Mouse (Mus musculus) midbrain, embryonic 11.5 days (tissue): ENCODE results near the gene Trp53. TPM values are rescaled to one million over a fixed set of nuclear protein-coding genes. Genes with fewer than 3 reads are reported as not detected.
A peak's percentile ranks its signal among the peaks of the same experiment; 100 is the strongest.

Experiments used
- ATAC-seq: fragments of 200-750 bp; cut with Nextera tagmentation; 2 replicates; pipeline ENCODE4 v1.8.0; 2017; ENCODE audit warnings: moderate TSS enrichment, moderate library complexity; ENCODE audit not compliant: low FRiP score
- DNase-seq: peaks from one replicate; pipeline ENCODE4 v3.0.0; 2015; ENCODE audit warnings: low spot score; ENCODE audit errors: missing footprints
- H3K27ac ChIP-seq: fragments of 300-500 bp; sonication (generic); 2 replicates; pipeline ENCODE4 v1.5.1; 2014; ENCODE audit warnings: low read depth, low read length
- H3K27me3 ChIP-seq: fragments of 300-500 bp; sonication (generic); 2 replicates; pipeline ENCODE4 v1.6.1; 2014; ENCODE audit warnings: mild to moderate bottlenecking, low read length, moderate library complexity, mixed read lengths; ENCODE audit not compliant: control insufficient read depth, insufficient read depth
- H3K36me3 ChIP-seq: fragments of 300-500 bp; sonication (generic); 2 replicates; pipeline ENCODE4 v1.6.1; 2014; ENCODE audit warnings: mild to moderate bottlenecking, low read length, moderate library complexity, mixed read lengths; ENCODE audit not compliant: control insufficient read depth, insufficient read depth
- H3K4me1 ChIP-seq: fragments of 300-500 bp; sonication (generic); 2 replicates; pipeline ENCODE4 v1.6.1; 2014; ENCODE audit warnings: low read length; ENCODE audit not compliant: control insufficient read depth, insufficient read depth
- H3K4me2 ChIP-seq: fragments of 300-500 bp; sonication (generic); 2 replicates; pipeline ENCODE4 v1.6.1; 2014; ENCODE audit warnings: mild to moderate bottlenecking, moderate library complexity
- H3K4me3 ChIP-seq: fragments of 300-500 bp; sonication (generic); 2 replicates; pipeline ENCODE4 v1.5.1; 2014; ENCODE audit warnings: low read depth, low read length
- H3K9ac ChIP-seq: fragments of 300-500 bp; sonication (generic); 2 replicates; pipeline ENCODE4 v1.6.1; 2014; ENCODE audit warnings: low read length
- H3K9me3 ChIP-seq: fragments of 300-500 bp; sonication (generic); 2 replicates; pipeline ENCODE4 v1.6.1; 2016; ENCODE audit warnings: low read length; ENCODE audit not compliant: control insufficient read depth
- WGBS: fragments of 180-500 bp; shearing (Covaris S2); extraction: QIAGEN DNeasy Blood & Tissue Kit; methylation state at CpG from one replicate; pipeline ENCODE4 v1.1.7; 2014; 5-methylcytosine and 5-hydroxymethylcytosine counted together
- polyA plus RNA-seq: library from polyadenylated mRNA; unstranded; fragments of >200 nt; fragmentation: Nextera tagmentation; extraction: Ambion mirVana; gene quantifications from 2 replicates; pipeline ENCODE4 v1.2.1, GENCODE M21; 2014

Trp53 gene
- polyA plus RNA-seq, 1 experiment from 2014 or later, result 147 TPM

DNA sequence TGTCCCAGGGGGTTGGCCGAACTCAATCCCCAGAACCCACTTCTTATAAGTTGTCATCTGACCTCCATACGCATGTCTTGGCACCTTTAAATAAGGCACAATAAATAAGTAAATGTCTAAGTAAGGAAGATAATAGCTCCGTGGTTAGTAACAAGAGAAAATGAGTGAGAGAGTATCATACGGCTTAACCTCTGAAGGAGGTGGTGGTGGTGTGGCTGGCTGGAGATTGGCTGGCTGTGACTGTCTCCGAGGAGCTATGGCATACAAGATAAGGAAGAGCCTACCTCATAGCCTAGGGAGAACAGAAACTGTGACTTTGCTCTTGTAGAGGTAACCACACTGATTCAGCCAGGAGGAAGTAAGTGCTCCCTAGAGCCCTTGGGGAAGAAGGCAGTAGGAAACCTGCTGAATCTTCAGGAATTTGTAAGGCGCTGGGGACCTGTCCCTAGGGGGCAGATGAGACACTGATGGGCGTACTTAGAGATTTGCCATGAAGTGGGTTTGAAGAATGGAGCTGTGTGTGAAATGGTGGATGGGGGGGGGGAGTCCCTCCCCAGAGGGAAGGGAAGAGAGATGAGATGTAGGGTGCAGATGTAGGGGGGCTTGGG, 5.7 kb downstream of the Trp53 start:
- Histone ChIP-seq H3K9me3 (no peaks in the 10 kb centered on the region), H3K4me2 (no peak overlapping the region), H3K27ac (no peak overlapping the region), H3K4me1 (peaks cover 11% of the 10 kb centered on the region; the same call in 1 of the 2 replicates), H3K9ac (no peak overlapping the region), H3K36me3 (peaks cover 10% of the 10 kb centered on the region), H3K27me3 (no peaks in the 10 kb centered on the region), H3K4me3 (no peak overlapping the region)
- DNase-seq, result no peak
- no peak for ATAC-seq
- 80% methylated on average over 7 of the region's 7 CpGs for WGBS

DNA sequence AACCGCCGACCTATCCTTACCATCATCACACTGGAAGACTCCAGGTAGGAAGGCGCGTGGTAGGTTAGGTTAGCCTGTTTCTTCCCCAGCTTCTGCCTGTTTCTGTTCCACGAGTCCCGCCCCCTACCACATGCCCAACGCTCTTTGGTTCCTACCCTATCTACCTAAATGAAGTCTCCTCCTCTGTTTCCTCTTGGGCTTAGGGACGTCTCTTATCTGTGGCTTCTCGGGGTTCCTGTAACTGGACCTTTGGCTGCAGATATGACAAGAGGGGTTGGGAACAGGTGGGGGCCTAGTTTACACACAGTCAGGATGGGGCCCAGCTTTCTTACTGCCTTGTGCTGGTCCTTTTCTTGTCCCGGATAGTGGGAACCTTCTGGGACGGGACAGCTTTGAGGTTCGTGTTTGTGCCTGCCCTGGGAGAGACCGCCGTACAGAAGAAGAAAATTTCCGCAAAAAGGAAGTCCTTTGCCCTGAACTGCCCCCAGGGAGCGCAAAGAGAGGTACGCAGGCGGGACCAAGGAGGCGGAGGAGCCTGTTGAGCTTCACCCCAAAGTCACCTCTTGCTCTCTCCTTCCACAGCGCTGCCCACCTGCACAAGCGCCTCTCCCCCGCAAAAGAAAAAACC, 9.2 kb downstream of the Trp53 start:
- Histone ChIP-seq H3K36me3 (peaks cover 14% of the 10 kb centered on the region), H3K9me3 (no peaks in the 10 kb centered on the region), H3K27ac (no peak overlapping the region), H3K4me2 (no peak overlapping the region), H3K4me3 (no peak overlapping the region), H3K9ac (no peak overlapping the region), H3K27me3 (no peaks in the 10 kb centered on the region), H3K4me1 (no peaks in the 10 kb centered on the region)
- 93% methylated on average over 22 of the region's 22 CpGs for WGBS
- no peak for ATAC-seq
- no peak for DNase-seq

GRCm38 (mm10) chr11:69590622-69591021, 10.5 kb downstream of the Trp53 start:
- ATAC-seq (no peak), DNase-seq (no peak)
- H3K9me3 ChIP-seq, result no peaks in the 10 kb centered on the region
- H3K9ac ChIP-seq, result no peak overlapping the region
- no peaks in the 10 kb centered on the region for H3K4me1 ChIP-seq
- no peaks in the 10 kb centered on the region for H3K27me3 ChIP-seq
- no peak overlapping the region for H3K4me2 ChIP-seq
- H3K27ac ChIP-seq, result no peak overlapping the region
- H3K4me3 ChIP-seq, result no peak overlapping the region
- peaks cover 14% of the 10 kb centered on the region for H3K36me3 ChIP-seq
- 96% methylated on average over 8 of the region's 8 CpGs for WGBS

DNA sequence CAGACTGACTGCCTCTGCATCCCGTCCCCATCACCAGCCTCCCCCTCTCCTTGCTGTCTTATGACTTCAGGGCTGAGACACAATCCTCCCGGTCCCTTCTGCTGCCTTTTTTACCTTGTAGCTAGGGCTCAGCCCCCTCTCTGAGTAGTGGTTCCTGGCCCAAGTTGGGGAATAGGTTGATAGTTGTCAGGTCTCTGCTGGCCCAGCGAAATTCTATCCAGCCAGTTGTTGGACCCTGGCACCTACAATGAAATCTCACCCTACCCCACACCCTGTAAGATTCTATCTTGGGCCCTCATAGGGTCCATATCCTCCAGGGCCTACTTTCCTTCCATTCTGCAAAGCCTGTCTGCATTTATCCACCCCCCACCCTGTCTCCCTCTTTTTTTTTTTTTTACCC, 11.3 kb downstream of the Trp53 start:
- DNase-seq, result no peak
- Histone ChIP-seq H3K4me3 (no peak overlapping the region), H3K36me3 (peaks cover 14% of the 10 kb centered on the region), H3K27me3 (no peaks in the 10 kb centered on the region), H3K4me2 (no peak overlapping the region), H3K9ac (no peak overlapping the region), H3K27ac (no peak overlapping the region), H3K4me1 (no peaks in the 10 kb centered on the region), H3K9me3 (no peaks in the 10 kb centered on the region)
- WGBS, result 81% methylated on average over 3 of the region's 3 CpGs
- no peak for ATAC-seq

DNA sequence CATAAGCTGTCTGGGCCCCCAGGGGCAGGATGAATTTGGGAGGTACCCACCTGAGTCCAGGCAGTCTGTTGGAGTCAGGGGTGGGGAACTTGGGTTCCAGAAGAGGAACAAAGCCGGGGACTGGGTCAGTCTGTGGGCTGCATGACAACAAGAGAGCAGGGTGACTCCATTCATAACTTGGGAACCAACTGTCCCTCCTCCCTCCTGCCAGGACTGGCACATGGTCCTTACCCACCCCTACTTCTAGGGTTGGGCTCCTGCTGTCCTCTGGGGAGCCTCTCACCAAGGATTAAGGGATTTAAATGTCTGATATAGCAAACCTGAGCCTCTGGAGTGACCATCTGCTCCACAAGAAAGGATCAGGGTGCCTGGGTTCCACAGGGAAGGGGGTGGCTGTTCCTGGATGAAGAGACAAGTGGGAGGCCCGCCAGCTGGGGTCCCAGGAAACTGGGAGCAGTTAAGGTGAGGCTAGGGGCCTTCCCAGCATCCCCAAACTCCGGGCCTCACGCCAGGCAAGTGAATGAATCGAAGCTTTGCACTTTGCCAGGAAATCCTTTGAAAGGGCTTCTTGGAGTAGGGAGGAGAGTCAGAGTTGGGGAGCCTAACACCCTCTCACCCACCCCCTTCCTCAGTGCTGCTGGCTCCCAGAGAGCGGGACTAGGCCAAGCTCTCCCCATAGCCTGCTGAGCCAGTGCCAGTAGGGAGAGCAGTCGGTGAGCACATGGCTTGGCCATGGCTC, 11.9 kb downstream of the Trp53 start:
- ATAC-seq (no peak), DNase-seq (no peak)
- Histone ChIP-seq H3K4me1 (no peaks in the 10 kb centered on the region), H3K9me3 (no peaks in the 10 kb centered on the region), H3K9ac (no peak overlapping the region), H3K27ac (no peak overlapping the region), H3K27me3 (no peaks in the 10 kb centered on the region), H3K4me2 (no peak overlapping the region), H3K4me3 (no peak overlapping the region), H3K36me3 (peaks cover 14% of the 10 kb centered on the region)
- 78% methylated on average over 7 of the region's 7 CpGs for WGBS

DNA sequence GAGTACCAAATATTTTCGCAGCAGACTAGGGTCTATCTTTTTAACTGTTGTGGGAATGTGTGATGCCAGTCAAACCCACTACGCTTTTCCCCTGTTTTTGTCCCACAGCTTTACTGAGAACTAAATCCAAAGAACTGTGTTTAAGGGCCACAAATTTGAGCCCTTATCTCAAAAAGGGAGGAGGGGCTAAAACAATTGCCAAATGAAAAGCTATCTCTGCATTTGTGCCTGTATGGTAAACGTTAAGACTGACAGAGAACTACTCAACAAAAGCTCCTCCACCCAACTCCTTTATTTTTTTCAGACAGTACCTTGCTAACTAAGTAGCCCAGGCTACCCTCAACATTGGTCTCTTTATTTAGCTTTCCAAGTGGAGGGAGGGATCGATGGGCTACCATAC, 12.6 kb downstream of the Trp53 start:
- no peak for ATAC-seq
- H3K36me3 ChIP-seq, result peaks cover 14% of the 10 kb centered on the region
- H3K27ac ChIP-seq, result no peak overlapping the region
- DNase-seq, result no peak
- no peak overlapping the region for H3K9ac ChIP-seq
- H3K4me2 ChIP-seq, result no peak overlapping the region
- 92% methylated on average over 4 of the region's 4 CpGs for WGBS
- H3K9me3 ChIP-seq, result no peaks in the 10 kb centered on the region
- no peak overlapping the region for H3K4me3 ChIP-seq
- H3K27me3 ChIP-seq, result no peaks in the 10 kb centered on the region
- no peaks in the 10 kb centered on the region for H3K4me1 ChIP-seq

DNA sequence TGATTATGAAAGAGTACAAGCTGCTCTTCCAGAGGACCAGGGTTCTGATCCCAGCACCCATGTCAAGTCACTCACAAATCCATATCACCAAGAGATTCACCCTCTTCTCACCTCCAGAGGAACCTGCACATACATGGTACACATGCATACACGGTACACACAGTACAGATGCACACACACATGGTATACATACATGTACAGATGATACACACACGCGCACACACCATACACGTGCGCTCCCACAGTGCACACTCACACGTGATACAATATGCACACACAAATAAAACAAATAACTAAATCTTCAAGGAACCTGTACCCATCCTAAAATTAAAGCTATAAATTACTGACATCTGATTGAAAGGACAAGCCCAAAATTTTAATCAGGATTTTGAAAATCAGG, 14.7 kb downstream of the Trp53 start:
- ATAC-seq (no peak), DNase-seq (no peak)
- H3K9ac ChIP-seq, result no peak overlapping the region
- H3K4me3 ChIP-seq, result no peak overlapping the region
- H3K4me1 ChIP-seq, result peaks cover 7% of the 10 kb centered on the region
- no peaks in the 10 kb centered on the region for H3K27me3 ChIP-seq
- 98% methylated on average over 6 of the region's 6 CpGs for WGBS
- peaks cover 4% of the 10 kb centered on the region; the same call in 1 of the 2 replicates for H3K36me3 ChIP-seq
- H3K27ac ChIP-seq, result no peak overlapping the region
- H3K9me3 ChIP-seq, result no peaks in the 10 kb centered on the region
- no peak overlapping the region for H3K4me2 ChIP-seq

- 9% methylated on average over 9 of the region's 9 CpGs for WGBS
- H3K27ac ChIP-seq, result no peak overlapping the region
- no peaks in the 10 kb centered on the region for H3K27me3 ChIP-seq
- H3K4me2 ChIP-seq, result no peak overlapping the region
- no peak overlapping the region; the same call in 1 of the 2 replicates for H3K9ac ChIP-seq
- H3K4me1 ChIP-seq, result peaks cover 16% of the 10 kb centered on the region
- no peaks in the 10 kb centered on the region for H3K36me3 ChIP-seq
- no peak overlapping the region for H3K4me3 ChIP-seq
- ATAC-seq (no peak), DNase-seq (no peak)
- H3K9me3 ChIP-seq, result no peaks in the 10 kb centered on the region
Measured at GRCm38 (mm10) chr11:69599436-69599835, 19.3 kb downstream of the Trp53 start.

- Histone ChIP-seq H3K9me3 (no peaks in the 10 kb centered on the region), H3K36me3 (no peaks in the 10 kb centered on the region), H3K4me1 (peaks cover 22% of the 10 kb centered on the region), H3K4me3 (no peak overlapping the region), H3K9ac (peak overlapping the region; percentile 40), H3K27me3 (no peaks in the 10 kb centered on the region), H3K4me2 (peak overlapping the region; percentile 25; the same call in 1 of the 2 replicates), H3K27ac (no peak overlapping the region)
- WGBS, result 6% methylated on average over 6 of the region's 6 CpGs
- no peak for ATAC-seq
- peak; percentile 91 for DNase-seq
Measured at GRCm38 (mm10) chr11:69600098-69600497, 19.9 kb downstream of the Trp53 start.
